Mouse (Mus musculus) lung, embryonic 14.5 days (tissue): ENCODE data around the gene Pop5. TPM values are rescaled to one million over a fixed set of nuclear protein-coding genes. Genes with fewer than 3 reads are reported as not detected.
A peak's percentile ranks its signal among the peaks of the same experiment; 100 is the strongest.

Experiments
- ATAC-seq: fragments of 200-750 bp; cut with Nextera tagmentation; 2 replicates; pipeline ENCODE4 v1.8.0; 2017; ENCODE audit warnings: mild to moderate bottlenecking, moderate TSS enrichment, moderate library complexity; ENCODE audit not compliant: insufficient read depth
- DNase-seq: peaks from one replicate; pipeline ENCODE4 v3.0.0-alpha.2; 2015
- H3K27ac ChIP-seq: fragments of 300-500 bp; sonication (generic); 2 replicates; pipeline ENCODE4 v1.5.1; 2014; ENCODE audit warnings: low read depth, mild to moderate bottlenecking, moderate library complexity
- H3K27me3 ChIP-seq: fragments of 300-500 bp; sonication (generic); 2 replicates; pipeline ENCODE4 v1.6.1; 2014; ENCODE audit warnings: low read length, control low read depth; ENCODE audit not compliant: insufficient read depth
- H3K36me3 ChIP-seq: fragments of 300-500 bp; sonication (generic); 2 replicates; pipeline ENCODE4 v1.6.1; 2014; ENCODE audit warnings: control low read depth; ENCODE audit not compliant: insufficient read depth
- H3K4me1 ChIP-seq: fragments of 300-500 bp; sonication (generic); 2 replicates; pipeline ENCODE4 v1.6.1; 2014; ENCODE audit warnings: antibody characterized with exemption, control low read depth; ENCODE audit not compliant: insufficient read depth
- H3K4me2 ChIP-seq: fragments of 300-500 bp; sonication (generic); 2 replicates; pipeline ENCODE4 v1.6.1; 2014; ENCODE audit warnings: mild to moderate bottlenecking
- H3K4me3 ChIP-seq: fragments of 300-500 bp; sonication (generic); 2 replicates; pipeline ENCODE4 v1.5.1; 2014; ENCODE audit warnings: low read depth, low read length
- H3K9ac ChIP-seq: fragments of 300-500 bp; sonication (generic); 2 replicates; pipeline ENCODE4 v1.6.1; 2014
- H3K9me3 ChIP-seq: fragments of 300-500 bp; sonication (generic); 2 replicates; pipeline ENCODE4 v1.6.1; 2016; ENCODE audit warnings: low read depth, low read length, control low read depth
- CTCF ChIP-seq: IDR thresholded peaks from 2 replicates; pipeline ENCODE4 v1.5.1; 2016; ENCODE audit warnings: antibody characterized with exemption, low read depth
- WGBS: fragments of 180-500 bp; shearing (Covaris S2); extraction: QIAGEN DNeasy Blood & Tissue Kit; methylation state at CpG from one replicate; pipeline ENCODE4 v1.1.7; 2014; 5-methylcytosine and 5-hydroxymethylcytosine counted together
- polyA plus RNA-seq: library from polyadenylated mRNA; unstranded; fragments of >200 nt; fragmentation: Nextera tagmentation; extraction: Ambion mirVana; gene quantifications from 2 replicates; pipeline ENCODE4 v1.2.1, GENCODE M21; 2014

Pop5 gene
- polyA plus RNA-seq, 1 experiment from 2014 or later: 111 TPM

DNA sequence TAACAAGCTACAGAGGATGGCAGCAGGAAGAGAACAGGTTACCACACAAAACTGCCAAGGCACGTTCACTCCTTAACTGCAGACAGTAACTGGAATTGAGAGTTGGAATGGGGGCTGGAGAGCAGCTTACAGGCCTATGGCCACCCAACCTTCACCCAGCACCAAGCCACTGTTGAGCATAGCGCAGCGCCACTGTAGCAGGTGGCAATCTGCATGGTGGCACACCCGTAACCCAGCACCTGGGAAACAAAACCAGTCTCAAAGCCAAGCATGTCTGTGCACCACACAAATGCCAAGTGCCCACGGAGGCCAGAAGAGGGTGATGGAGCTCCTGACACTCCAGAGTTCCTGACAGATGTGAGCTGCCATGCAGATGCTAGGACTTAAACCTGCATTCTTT lies 30.7 kb downstream of the Pop5 start:
- ATAC-seq (no peak), DNase-seq (no peak)
- Histone ChIP-seq H3K4me1 (peaks cover 5% of the 10 kb centered on the region), H3K9ac (peak overlapping the region; percentile 18; the same call in 1 of the 2 replicates), H3K9me3 (no peaks in the 10 kb centered on the region), H3K36me3 (peaks cover 47% of the 10 kb centered on the region), H3K27me3 (no peaks in the 10 kb centered on the region), H3K27ac (peak overlapping the region; percentile 7; the same call in 1 of the 2 replicates), H3K4me3 (no peak overlapping the region), H3K4me2 (0 out of 2 replicates have a peak overlapping the region, but pooled peaks have one; percentile 33)
- WGBS: 92% methylated on average over 5 of the region's 5 CpGs
- TF ChIP-seq CTCF: no peak

DNA sequence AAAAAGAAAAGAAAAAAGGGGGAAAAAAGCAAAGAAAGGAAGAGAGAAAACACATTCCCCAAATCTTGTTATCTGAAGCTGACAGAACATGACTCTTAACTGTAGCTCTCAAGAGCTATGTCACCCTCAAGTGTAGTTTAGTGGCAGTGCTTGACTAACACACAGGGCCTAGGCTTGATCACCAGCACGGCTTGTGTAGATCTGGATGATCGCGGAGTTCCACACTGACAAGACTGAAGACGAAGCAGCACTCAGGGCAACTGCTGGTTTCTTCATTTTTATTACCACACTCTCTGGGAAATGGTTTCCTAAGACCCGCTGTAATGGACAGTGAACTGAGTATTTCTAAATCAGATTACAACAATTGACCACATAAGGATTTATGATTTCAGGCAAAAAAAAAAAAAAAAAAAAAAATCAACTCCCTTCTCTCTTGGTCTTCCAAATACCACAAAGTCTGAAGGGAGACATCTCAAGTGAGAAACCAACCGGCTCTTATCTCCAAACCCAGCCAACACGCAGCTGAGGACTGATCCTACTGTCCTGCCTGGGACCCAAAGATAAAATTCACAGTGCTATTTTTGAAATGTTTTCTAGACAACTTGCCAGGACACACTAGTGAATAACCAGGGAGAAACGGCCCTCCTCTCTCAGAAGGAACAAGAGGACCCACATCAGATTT lies 31.3 kb downstream of the Pop5 start:
- H3K9ac ChIP-seq: peak overlapping the region; percentile 18; the same call in 1 of the 2 replicates
- TF ChIP-seq CTCF: no peak
- peaks cover 5% of the 10 kb centered on the region for H3K4me1 ChIP-seq
- 67% methylated on average over 8 of the region's 8 CpGs for WGBS
- H3K36me3 ChIP-seq: peaks cover 44% of the 10 kb centered on the region
- H3K27ac ChIP-seq: peak overlapping the region; percentile 79
- ATAC-seq: no peak; the same call in 1 of the 2 replicates
- no peak overlapping the region for H3K4me3 ChIP-seq
- no peaks in the 10 kb centered on the region for H3K9me3 ChIP-seq
- no peaks in the 10 kb centered on the region for H3K27me3 ChIP-seq
- no peak for DNase-seq
- H3K4me2 ChIP-seq: 0 out of 2 replicates have a peak overlapping the region, but pooled peaks have one; percentile 33

GRCm38 (mm10) chr5:115267469-115268045 lies 31.9 kb downstream of the Pop5 start:
- H3K27ac ChIP-seq: peak overlapping the region; percentile 79
- ATAC-seq (no peak), DNase-seq (no peak)
- H3K36me3 ChIP-seq: peaks cover 44% of the 10 kb centered on the region
- 76% methylated on average over 3 of the region's 3 CpGs for WGBS
- no peaks in the 10 kb centered on the region for H3K27me3 ChIP-seq
- no peak for TF ChIP-seq CTCF
- H3K9me3 ChIP-seq: no peaks in the 10 kb centered on the region
- H3K4me1 ChIP-seq: peaks cover 5% of the 10 kb centered on the region
- peak overlapping the region; percentile 6; the same call in 1 of the 2 replicates for H3K4me3 ChIP-seq
- H3K4me2 ChIP-seq: peak overlapping the region; percentile 11; the same call in 1 of the 2 replicates
- no peak overlapping the region for H3K9ac ChIP-seq

GRCm38 (mm10) chr5:115268266-115268665 lies 32.6 kb downstream of the Pop5 start:
- H3K9me3 ChIP-seq: no peaks in the 10 kb centered on the region
- no peak overlapping the region for H3K9ac ChIP-seq
- whole genome bisulfite sequencing: 39% methylated on average over 3 of the region's 3 CpGs
- peaks cover 40% of the 10 kb centered on the region for H3K36me3 ChIP-seq
- DNase-seq (no peak), ATAC-seq (no peak)
- H3K27me3 ChIP-seq: no peaks in the 10 kb centered on the region
- H3K4me3 ChIP-seq: no peak overlapping the region
- peak overlapping the region; percentile 40; the same call in 1 of the 2 replicates for H3K27ac ChIP-seq
- 0 out of 2 replicates have a peak overlapping the region, but pooled peaks have one; percentile 13 for H3K4me2 ChIP-seq
- no peak for TF ChIP-seq CTCF
- peaks cover 5% of the 10 kb centered on the region for H3K4me1 ChIP-seq

DNA sequence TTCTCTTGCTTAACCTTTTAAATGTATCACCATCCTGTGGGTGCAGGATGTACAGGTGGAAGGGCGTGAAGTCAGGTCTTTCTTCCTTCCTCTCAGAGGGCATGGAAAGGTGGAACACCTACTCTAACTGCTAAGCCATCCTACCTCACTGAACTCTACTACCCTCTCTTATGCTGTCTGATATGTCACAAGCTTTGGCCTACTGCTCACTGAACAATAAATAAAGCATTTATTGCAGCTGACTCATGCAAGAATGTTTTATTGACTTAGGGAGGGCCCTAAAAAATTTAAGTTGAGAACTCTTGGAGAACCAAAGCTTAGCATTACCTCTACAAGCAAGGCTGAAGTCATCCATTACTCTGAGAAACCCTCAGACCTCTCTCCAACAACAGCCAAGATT lies 34.3 kb downstream of the Pop5 start:
- no peak overlapping the region for H3K27ac ChIP-seq
- TF ChIP-seq CTCF: no peak
- H3K9ac ChIP-seq: 0 out of 2 replicates have a peak overlapping the region, but pooled peaks have one; percentile 21
- peaks cover 5% of the 10 kb centered on the region for H3K4me1 ChIP-seq
- H3K36me3 ChIP-seq: peaks cover 32% of the 10 kb centered on the region
- 88% methylated on average over 1 of the region's 1 CpGs for WGBS
- H3K27me3 ChIP-seq: no peaks in the 10 kb centered on the region
- no peak for DNase-seq
- no peaks in the 10 kb centered on the region for H3K9me3 ChIP-seq
- H3K4me3 ChIP-seq: no peak overlapping the region
- H3K4me2 ChIP-seq: peak overlapping the region; percentile 82
- no peak for ATAC-seq

GRCm38 (mm10) chr5:115271931-115272811 lies 36.5 kb downstream of the Pop5 start:
- Histone ChIP-seq H3K27me3 (no peaks in the 10 kb centered on the region), H3K36me3 (peaks cover 16% of the 10 kb centered on the region), H3K4me2 (peak overlapping the region; percentile 82), H3K4me3 (peak overlapping the region; percentile 98), H3K9ac (peak overlapping the region; percentile 96), H3K9me3 (no peaks in the 10 kb centered on the region), H3K27ac (peak overlapping the region; percentile 82), H3K4me1 (no peaks in the 10 kb centered on the region; the same call in 1 of the 2 replicates)
- WGBS: under 1% methylated on average over 76 of the region's 77 CpGs
- TF ChIP-seq CTCF: no peak
- ATAC-seq (peak; percentile 45), DNase-seq (peak; percentile 42)
